ENCODE assay signal across 15 mouse cellular contexts in genomic region chr5:49996457-49996856, GRCm38 (mm10).
A peak's percentile ranks its signal among the peaks of the same experiment; 100 is the strongest.
DNase-seq lines count a peak whose midpoint lies in the region; ATAC-seq and TF ChIP-seq lines count a peak whose summit lies in the region.
"Had no signal": no experiment of that assay in that cellular context is flagged by ENCODE, and none has a peak within 500 bp of the region (broad histone marks: within the 10 kb centered on the region; RNA-seq: fewer than 3 reads in every experiment).

No protein-coding gene starts in this region.

- H3K9me3 ChIP-seq in hindbrain, embryonic 15.5 days: no peaks in the 10 kb centered on the region
- H3K9me3 ChIP-seq in hindbrain, embryonic 10.5 days: no peaks in the 10 kb centered on the region
- H3K9me3 ChIP-seq in forebrain, embryonic 14.5 days (replicated peaks; ENCODE audit: control insufficient read depth, low read length): no peaks in the 10 kb centered on the region
- H3K9me3 ChIP-seq: hindbrain, embryonic 12.5 days; liver, embryonic 15.5 days; neural tube, embryonic 13.5 days had no signal

- H3K27me3 ChIP-seq in hindbrain, embryonic 15.5 days: no peaks in the 10 kb centered on the region
- H3K27me3 ChIP-seq in hindbrain, embryonic 10.5 days (ENCODE audit: insufficient read depth, poor library complexity, severe bottlenecking): no peaks in the 10 kb centered on the region
- H3K27me3 ChIP-seq in forebrain, embryonic 14.5 days (replicated peaks; ENCODE audit: control insufficient read depth, insufficient read depth, low read length): no peaks in the 10 kb centered on the region
- H3K27me3 ChIP-seq: hindbrain, embryonic 12.5 days; liver, embryonic 15.5 days; neural tube, embryonic 13.5 days had no signal

- no peak for ATAC-seq in hindbrain, embryonic 15.5 days (ENCODE audit: low FRiP score, low read depth)
- peak; percentile 68 for ATAC-seq in forebrain, embryonic 14.5 days
- ATAC-seq: activated CD4-positive, CD25-positive, alpha-beta regulatory T cell, adult 4 months had no signal

- no peak overlapping the region for H3K4me3 ChIP-seq in hindbrain, embryonic 15.5 days
- no peak overlapping the region for H3K4me3 ChIP-seq in hindbrain, embryonic 10.5 days
- H3K4me3 ChIP-seq in forebrain, embryonic 14.5 days (ENCODE audit: low read depth, low read length): no peak overlapping the region
- no peak overlapping the region; the same call in 1 of the 2 replicates for H3K4me3 ChIP-seq in layer of hippocampus, adult 2 months
- H3K4me3 ChIP-seq: erythroblast, embryonic 14.5 days; hindbrain, embryonic 12.5 days; liver, embryonic 15.5 days; neural tube, embryonic 13.5 days had no signal

- WGBS in hindbrain, embryonic 15.5 days: 61% methylated on average over 11 of the region's 11 CpGs
- 86% methylated on average over 11 of the region's 11 CpGs for WGBS in hindbrain, embryonic 10.5 days
- WGBS in forebrain, embryonic 14.5 days: 50% methylated on average over 11 of the region's 11 CpGs

- DNase-seq in hindbrain, embryonic 10.5 days (ENCODE audit: low spot score): no peak
- DNase-seq in forebrain, embryonic 14.5 days (ENCODE audit: low spot score): peak; percentile 68
- DNase-seq in layer of hippocampus, adult 2 months (ENCODE audit: low spot score in 2 of 2): peak; percentile 27 to 66
- peak; percentile 61 to 62 for DNase-seq in right cerebral cortex, adult 2 months (ENCODE audit: low spot score in 2 of 2)
- no peak for DNase-seq in cerebellum, adult 9-10 months
- no peak for DNase-seq in B cell, adult 2 months
- no peak for DNase-seq in kidney, adult 11 months
- DNase-seq: cerebellum, adult 11 months; kidney, postnatal 4 days had no signal

- 0 out of 2 replicates have a peak, but pooled peaks cover 3% of the 10 kb centered on the region for H3K36me3 ChIP-seq in hindbrain, embryonic 15.5 days
- peaks cover 89% of the 10 kb centered on the region for H3K36me3 ChIP-seq in hindbrain, embryonic 10.5 days
- peaks cover 18% of the 10 kb centered on the region for H3K36me3 ChIP-seq in forebrain, embryonic 14.5 days (ENCODE audit: control insufficient read depth, insufficient read depth, low read length)
- H3K36me3 ChIP-seq: liver, embryonic 15.5 days had no signal

- TF ChIP-seq CTCF in layer of hippocampus, adult 2 months (conservative IDR thresholded peaks at IDR 0.05): no peak

- 0 out of 2 replicates have a peak overlapping the region, but pooled peaks have one; percentile 2 for H3K27ac ChIP-seq in hindbrain, embryonic 15.5 days (replicated peaks)
- no peak overlapping the region for H3K27ac ChIP-seq in hindbrain, embryonic 10.5 days
- H3K27ac ChIP-seq in forebrain, embryonic 14.5 days (ENCODE audit: low read depth, low read length): peak overlapping the region; percentile 58
- H3K27ac ChIP-seq in layer of hippocampus, adult 2 months: peak overlapping the region; percentile 82
- H3K27ac ChIP-seq: hindbrain, embryonic 12.5 days; liver, embryonic 15.5 days; neural tube, embryonic 13.5 days had no signal

- H3K4me2 ChIP-seq in hindbrain, embryonic 15.5 days: no peak overlapping the region
- no peak overlapping the region for H3K4me2 ChIP-seq in forebrain, embryonic 14.5 days (ENCODE audit: low read length)
- H3K4me2 ChIP-seq: hindbrain, embryonic 12.5 days; liver, embryonic 15.5 days; neural tube, embryonic 13.5 days had no signal

- H3K9ac ChIP-seq in hindbrain, embryonic 15.5 days: no peak overlapping the region
- no peak overlapping the region for H3K9ac ChIP-seq in forebrain, embryonic 14.5 days (ENCODE audit: low read length)
- H3K9ac ChIP-seq: hindbrain, embryonic 12.5 days; liver, embryonic 15.5 days; neural tube, embryonic 13.5 days had no signal

- peaks cover 3% of the 10 kb centered on the region; the same call in 1 of the 2 replicates for H3K4me1 ChIP-seq in hindbrain, embryonic 15.5 days (replicated peaks)
- no peaks in the 10 kb centered on the region for H3K4me1 ChIP-seq in hindbrain, embryonic 10.5 days (replicated peaks)
- no peaks in the 10 kb centered on the region for H3K4me1 ChIP-seq in forebrain, embryonic 14.5 days (ENCODE audit: control insufficient read depth, insufficient read depth, low read length)
- H3K4me1 ChIP-seq: hindbrain, embryonic 12.5 days; liver, embryonic 15.5 days had no signal

Comparison
In these comparisons a context has a peak if more than half of its experiments do, and no peak if none do; other contexts are left out.
1. DNase-seq: peak in forebrain, embryonic 14.5 days (single experiment), layer of hippocampus, adult 2 months (2 of 2) and right cerebral cortex, adult 2 months (2 of 2); none in hindbrain, embryonic 10.5 days (single experiment), cerebellum, adult 9-10 months (single experiment), B cell, adult 2 months (0 of 2) and kidney, adult 11 months (single experiment).